Mouse (Mus musculus): ENCODE results near the gene 1810009A15Rik. TPM values are rescaled to one million over a fixed set of nuclear protein-coding genes. Genes with fewer than 3 reads are reported as not detected.

1810009A15Rik gene
- polyA plus RNA-seq (2015; fragmentation: Nextera tagmentation; extraction: Ambion mirVana): 82.8 and 84.2 TPM in 2 replicates

DNA sequence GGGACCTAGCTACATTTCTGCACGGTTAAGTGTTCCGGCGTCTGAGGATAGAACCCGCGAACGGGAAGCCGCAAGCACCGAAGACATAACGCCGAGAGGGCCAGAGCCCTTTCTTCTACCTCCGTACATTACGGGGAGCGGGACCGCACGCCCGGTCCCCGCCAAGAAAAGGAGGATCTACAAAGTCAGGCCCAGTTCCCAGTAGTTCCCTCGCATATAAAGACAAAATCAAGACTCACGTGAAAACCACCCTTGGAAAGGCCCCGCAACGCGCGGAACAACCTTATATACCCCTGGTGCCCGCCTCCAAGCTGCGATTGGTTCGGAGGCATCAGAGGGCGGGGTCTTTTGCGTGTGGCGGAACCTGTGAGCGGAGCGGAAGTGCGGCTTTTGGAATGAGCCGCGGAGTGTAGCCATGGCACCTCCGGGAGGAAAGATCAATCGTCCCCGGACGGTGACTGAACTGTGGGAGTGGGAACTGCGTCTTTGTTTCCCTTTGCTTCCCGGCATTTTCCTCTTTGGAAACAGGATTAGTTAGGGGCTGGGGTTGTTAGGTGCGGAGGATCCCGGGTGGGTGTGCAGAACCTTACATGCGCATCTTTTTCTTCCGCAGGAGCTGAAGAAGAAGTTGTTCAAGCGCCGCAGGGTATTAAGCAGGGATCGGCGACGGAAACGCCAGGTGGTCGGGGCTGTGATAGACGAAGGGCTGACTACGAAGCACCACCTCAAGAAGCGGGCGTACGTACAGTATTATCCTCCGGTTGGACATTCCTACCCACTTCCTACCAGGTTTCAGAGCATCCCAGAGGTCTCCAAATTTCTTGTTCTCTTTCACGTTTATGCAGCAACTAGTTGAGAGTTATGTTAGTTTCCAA lies at the start of gene 1810009A15Rik, which contains the start of gene Gm49416:
1810009A15Rik (plus strand) TSS at position 343 of the 875 bp plus-strand sequence.
Gm49416 (plus strand) TSS at position 416 of the 875 bp plus-strand sequence.
- Histone ChIP-seq H3K4me2 (replicated peaks) (peak within 1 kb of the TSS; percentile 70), H3K4me3 (replicated peaks) (peak within 1 kb of the TSS; percentile 70), H3K9ac (peak within 1 kb of the TSS; percentile 89), H3K27me3 (no peaks in the 10 kb centered on the region), H3K9me3 (replicated peaks) (no peaks in the 10 kb centered on the region), H3K4me1 (peaks cover 22% of the 10 kb centered on the region), H3K36me3 (peaks cover 15% of the 10 kb centered on the region), H3K27ac (replicated peaks) (peak within 1 kb of the TSS; percentile 88)
- WGBS: under 1% methylated on average over 58 of the region's 58 CpGs
- ATAC-seq (ENCODE audit: insufficient number of reproducible peaks, low FRiP score, low TSS enrichment, low read depth): peak; percentile 93

DNA sequence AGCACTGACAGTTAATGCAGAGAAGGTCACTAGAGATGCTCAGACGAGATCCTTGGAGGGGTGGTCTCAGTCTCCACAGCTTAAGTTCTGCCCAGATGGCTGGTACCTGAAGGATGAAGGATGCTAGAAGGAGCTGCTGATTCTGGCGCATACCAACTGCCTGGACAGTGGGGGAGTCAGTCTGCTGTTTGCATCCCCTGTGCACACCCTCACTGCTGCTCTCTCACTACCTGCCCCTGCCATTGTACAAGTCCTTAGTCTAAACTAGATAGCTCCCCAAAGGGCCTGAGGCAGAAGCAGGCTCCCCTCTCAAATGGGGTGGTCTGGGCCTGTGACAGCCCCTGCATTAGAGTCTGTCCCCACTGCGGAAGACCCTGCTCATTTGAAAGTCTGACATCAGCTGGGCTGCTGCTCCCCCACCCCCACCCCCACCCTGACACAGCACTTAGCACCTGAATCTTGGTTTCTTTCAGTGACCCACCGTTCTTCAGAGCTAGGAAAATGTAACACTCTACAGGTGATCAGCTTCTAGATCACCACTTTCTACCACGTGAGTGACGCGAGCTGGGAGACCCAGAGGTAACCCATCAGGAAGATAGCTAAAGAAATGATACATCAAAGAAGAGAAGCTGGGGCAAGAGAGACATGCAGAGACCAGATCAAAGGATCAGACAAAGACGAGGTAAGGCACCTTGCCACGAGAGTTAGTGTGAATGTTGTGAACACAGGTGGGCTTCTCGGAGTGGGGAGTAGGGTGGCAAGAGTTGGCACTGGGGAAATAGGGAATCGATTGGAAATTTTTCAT lies 49.3 kb upstream of the 1810009A15Rik start, which contains the start of gene Gng3:
Gng3 (minus strand) TSS at position 92 of the 805 bp plus-strand sequence.
- Histone ChIP-seq H3K4me1 (peaks cover 32% of the 10 kb centered on the region), H3K9ac (peak within 1 kb of the TSS; percentile 80), H3K4me2 (replicated peaks) (peak within 1 kb of the TSS; percentile 88), H3K27me3 (no peaks in the 10 kb centered on the region), H3K36me3 (peaks cover 14% of the 10 kb centered on the region), H3K9me3 (replicated peaks) (no peaks in the 10 kb centered on the region), H3K4me3 (replicated peaks) (peak within 1 kb of the TSS; percentile 61), H3K27ac (replicated peaks) (peak within 1 kb of the TSS; percentile 98)
- 55% methylated on average over 11 of the region's 11 CpGs for WGBS
- ATAC-seq (ENCODE audit: insufficient number of reproducible peaks, low FRiP score, low TSS enrichment, low read depth): no peak

DNA sequence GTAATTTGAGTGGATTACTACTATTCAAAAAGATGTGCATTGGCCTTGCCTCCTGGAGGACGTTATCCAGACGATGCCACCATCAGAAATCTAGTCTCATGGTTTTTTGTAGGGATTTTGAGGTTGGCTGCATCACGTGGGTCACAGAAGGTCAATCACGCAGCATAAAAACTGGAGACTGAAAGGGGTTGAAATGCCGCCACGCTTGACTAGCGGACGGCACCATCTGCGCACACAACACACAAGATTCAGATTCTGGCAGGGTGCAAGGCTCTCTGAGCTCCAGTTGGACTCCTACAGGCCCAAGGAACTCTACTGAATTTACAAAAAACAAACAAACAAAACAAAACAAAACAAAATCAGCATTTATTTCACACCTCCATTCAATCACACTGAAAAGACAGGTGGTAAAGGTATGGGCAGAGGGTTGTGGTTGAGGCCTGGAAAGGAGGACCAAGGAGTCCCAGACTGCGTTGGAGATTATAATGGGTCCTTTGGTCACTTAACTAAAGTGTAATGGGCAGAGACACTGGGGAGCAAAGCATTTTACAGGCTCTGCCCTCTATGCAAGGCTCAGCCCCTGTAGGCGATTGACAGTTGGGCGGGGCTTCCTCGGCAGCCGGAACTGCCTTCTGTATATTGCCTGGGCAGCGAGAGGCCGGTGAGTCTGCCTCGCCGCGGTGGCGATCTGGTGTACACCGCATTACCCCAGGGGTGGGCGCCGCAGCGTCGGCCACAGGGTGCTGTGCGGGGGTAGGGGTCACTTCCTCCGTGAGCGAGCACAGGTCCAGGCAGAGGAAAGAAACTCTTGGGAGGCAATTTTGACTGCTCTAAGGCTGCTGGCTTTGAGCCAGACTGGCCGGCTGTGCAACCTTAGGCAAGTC lies 48.5 kb upstream of the 1810009A15Rik start:
- no peak overlapping the region for H3K27ac ChIP-seq (replicated peaks)
- peak; percentile 56 for ATAC-seq (ENCODE audit: insufficient number of reproducible peaks, low FRiP score, low TSS enrichment, low read depth)
- H3K4me2 ChIP-seq (replicated peaks): peak overlapping the region; percentile 73
- H3K4me1 ChIP-seq: peaks cover 32% of the 10 kb centered on the region
- peak overlapping the region; percentile 45 for H3K4me3 ChIP-seq (replicated peaks)
- WGBS: 24% methylated on average over 29 of the region's 29 CpGs
- H3K9ac ChIP-seq: peak overlapping the region; percentile 54
- H3K36me3 ChIP-seq: peaks cover 6% of the 10 kb centered on the region
- no peaks in the 10 kb centered on the region for H3K27me3 ChIP-seq
- no peaks in the 10 kb centered on the region for H3K9me3 ChIP-seq (replicated peaks)

GRCm38 (mm10) chr19:8841012-8841411 lies 47.6 kb upstream of the 1810009A15Rik start:
- no peaks in the 10 kb centered on the region for H3K27me3 ChIP-seq
- H3K4me2 ChIP-seq (replicated peaks): peak overlapping the region; percentile 73
- peaks cover 32% of the 10 kb centered on the region for H3K4me1 ChIP-seq
- H3K27ac ChIP-seq (replicated peaks): no peak overlapping the region
- H3K4me3 ChIP-seq (replicated peaks): peak overlapping the region; percentile 45
- no peak for ATAC-seq (ENCODE audit: insufficient number of reproducible peaks, low FRiP score, low TSS enrichment, low read depth)
- peak overlapping the region; percentile 54 for H3K9ac ChIP-seq
- 93% methylated on average over 7 of the region's 7 CpGs for WGBS
- peaks cover 4% of the 10 kb centered on the region for H3K36me3 ChIP-seq
- no peaks in the 10 kb centered on the region for H3K9me3 ChIP-seq (replicated peaks)

DNA sequence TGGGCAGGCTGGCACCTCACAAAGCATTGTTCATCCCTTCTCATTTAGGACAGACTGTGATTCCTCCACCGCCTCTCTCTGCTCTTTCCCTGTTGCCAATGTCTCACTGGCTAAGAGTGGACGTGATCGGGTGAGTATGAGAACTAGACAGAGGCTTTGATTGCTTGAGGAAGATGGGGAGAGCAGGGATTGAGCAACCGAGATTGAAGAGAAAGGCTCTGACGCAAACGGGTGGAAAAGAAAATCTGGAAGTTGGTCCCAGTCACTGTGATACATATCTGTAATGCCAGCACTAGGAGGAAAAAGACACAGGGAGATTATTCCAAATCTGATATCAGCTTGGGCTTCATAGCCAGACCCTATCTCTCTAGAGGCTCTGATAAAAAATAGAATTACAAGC lies 45.7 kb upstream of the 1810009A15Rik start:
- no peak for ATAC-seq (ENCODE audit: insufficient number of reproducible peaks, low FRiP score, low TSS enrichment, low read depth)

GRCm38 (mm10) chr19:8844371-8845129 lies 44.1 kb upstream of the 1810009A15Rik start:
- Histone ChIP-seq H3K36me3 (peaks cover 28% of the 10 kb centered on the region), H3K4me2 (replicated peaks) (no peak overlapping the region), H3K9ac (no peak overlapping the region), H3K4me3 (replicated peaks) (no peak overlapping the region), H3K9me3 (replicated peaks) (no peaks in the 10 kb centered on the region), H3K4me1 (peaks cover 16% of the 10 kb centered on the region), H3K27me3 (no peaks in the 10 kb centered on the region), H3K27ac (replicated peaks) (peak overlapping the region; percentile 56; the same call in 1 of the 2 replicates)
- no peak for ATAC-seq (ENCODE audit: insufficient number of reproducible peaks, low FRiP score, low TSS enrichment, low read depth)
- WGBS: 48% methylated on average over 5 of the region's 5 CpGs

More for the DNA sequence above, 45.7 kb upstream of the 1810009A15Rik start:
- Histone ChIP-seq H3K9me3 (replicated peaks) (no peaks in the 10 kb centered on the region), H3K9ac (no peak overlapping the region), H3K4me2 (replicated peaks) (no peak overlapping the region), H3K36me3 (peaks cover 23% of the 10 kb centered on the region), H3K27me3 (no peaks in the 10 kb centered on the region), H3K4me1 (peaks cover 31% of the 10 kb centered on the region), H3K27ac (replicated peaks) (no peak overlapping the region), H3K4me3 (replicated peaks) (no peak overlapping the region)
- 83% methylated on average over 6 of the region's 6 CpGs for WGBS

GRCm38 (mm10) chr19:8848356-8848755 lies 40.3 kb upstream of the 1810009A15Rik start:
- Histone ChIP-seq H3K36me3 (peaks cover 28% of the 10 kb centered on the region), H3K4me1 (peaks cover 11% of the 10 kb centered on the region), H3K9me3 (replicated peaks) (no peaks in the 10 kb centered on the region), H3K27ac (replicated peaks) (no peak overlapping the region), H3K4me2 (replicated peaks) (no peak overlapping the region), H3K9ac (no peak overlapping the region), H3K27me3 (no peaks in the 10 kb centered on the region), H3K4me3 (replicated peaks) (no peak overlapping the region)
- WGBS: 70% methylated on average over 5 of the region's 5 CpGs
- ATAC-seq (ENCODE audit: insufficient number of reproducible peaks, low FRiP score, low TSS enrichment, low read depth): no peak

DNA sequence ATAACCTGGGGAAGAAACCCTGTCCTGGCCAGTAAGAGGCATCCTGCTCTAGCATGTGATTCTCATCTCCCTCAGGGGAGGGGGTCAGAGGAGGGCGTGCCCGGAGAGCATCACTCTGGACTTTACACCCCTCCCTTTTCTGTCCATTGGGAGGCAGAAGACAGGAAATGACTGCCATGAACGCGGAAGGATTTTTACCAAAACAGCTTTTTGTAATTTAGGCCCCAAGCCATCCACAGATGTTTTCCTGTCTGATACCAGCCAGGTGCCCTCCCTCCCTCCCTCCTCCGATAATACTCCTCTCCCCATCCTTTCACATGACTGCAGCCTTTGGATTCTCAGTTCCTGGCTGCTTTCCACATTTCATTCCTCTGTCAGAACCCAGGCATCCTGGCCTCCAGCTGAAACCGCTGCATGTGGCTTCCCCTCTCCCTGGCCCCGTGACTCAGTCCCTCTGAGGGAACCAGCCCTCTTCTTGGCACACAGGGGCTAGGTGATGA lies 38.2 kb upstream of the 1810009A15Rik start, which contains the start of gene Lrrn4cl:
Lrrn4cl (plus strand) TSS at position 367 of the 500 bp plus-strand sequence.
- WGBS: 6% methylated on average over 7 of the region's 7 CpGs
- H3K4me1 ChIP-seq: peaks cover 11% of the 10 kb centered on the region
- peak; percentile 74 for ATAC-seq (ENCODE audit: insufficient number of reproducible peaks, low FRiP score, low TSS enrichment, low read depth)
- H3K36me3 ChIP-seq: peaks cover 28% of the 10 kb centered on the region
- H3K4me3 ChIP-seq (replicated peaks): no peak within 1 kb of the TSS
- H3K27ac ChIP-seq (replicated peaks): peak within 1 kb of the TSS; percentile 49
- peak within 1 kb of the TSS; percentile 15; the same call in 1 of the 2 replicates for H3K4me2 ChIP-seq (replicated peaks)
- H3K9me3 ChIP-seq (replicated peaks): no peaks in the 10 kb centered on the region
- H3K27me3 ChIP-seq: no peaks in the 10 kb centered on the region
- no peak within 1 kb of the TSS for H3K9ac ChIP-seq

DNA sequence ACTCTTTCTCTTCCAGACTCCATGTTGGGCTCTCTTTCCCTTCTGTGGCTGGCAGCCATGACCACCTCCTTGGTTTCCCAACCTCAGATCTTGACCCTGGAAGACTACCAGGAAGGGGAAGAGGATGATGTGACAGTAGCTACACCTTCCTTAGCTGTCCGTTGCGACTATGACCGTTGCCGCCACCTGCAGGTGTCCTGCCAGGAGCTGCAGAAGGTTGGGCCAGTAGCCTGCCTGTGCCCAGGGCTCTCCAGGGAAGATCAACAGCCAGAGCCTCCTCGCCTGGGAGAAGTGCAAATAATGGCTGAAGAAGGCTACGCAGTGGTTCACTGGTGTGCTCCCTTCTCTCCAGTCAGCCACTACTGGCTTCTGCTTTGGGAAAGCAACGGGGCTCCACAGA lies 37.0 kb upstream of the 1810009A15Rik start:
- H3K9ac ChIP-seq: no peak overlapping the region
- no peak for ATAC-seq (ENCODE audit: insufficient number of reproducible peaks, low FRiP score, low TSS enrichment, low read depth)
- peaks cover 11% of the 10 kb centered on the region for H3K4me1 ChIP-seq
- H3K4me3 ChIP-seq (replicated peaks): no peak overlapping the region
- no peaks in the 10 kb centered on the region for H3K27me3 ChIP-seq
- no peaks in the 10 kb centered on the region for H3K9me3 ChIP-seq (replicated peaks)
- H3K36me3 ChIP-seq: peaks cover 18% of the 10 kb centered on the region
- WGBS: 65% methylated on average over 7 of the region's 7 CpGs
- H3K27ac ChIP-seq (replicated peaks): no peak overlapping the region
- H3K4me2 ChIP-seq (replicated peaks): no peak overlapping the region

Measured in embryonic facial prominence, embryonic 15.5 days (tissue).